18 mouse cellular contexts compared by ENCODE assay signal in genomic region chr3:34242126-34242525, GRCm38 (mm10).
DNase-seq lines count a peak whose midpoint lies in the region; ATAC-seq and TF ChIP-seq lines count a peak whose summit lies in the region.
"Had no signal": no experiment of that assay in that cellular context is flagged by ENCODE, and none has a peak within 500 bp of the region (broad histone marks: within the 10 kb centered on the region; RNA-seq: fewer than 3 reads in every experiment).

No protein-coding gene starts in this region.

- no peak overlapping the region for H3K4me2 ChIP-seq in midbrain, embryonic 11.5 days
- no peak overlapping the region for H3K4me2 ChIP-seq in midbrain, postnatal 0 days (ENCODE audit: low read depth, low read length, poor library complexity, severe bottlenecking)

- H3K27me3 ChIP-seq in midbrain, embryonic 11.5 days (ENCODE audit: control insufficient read depth, insufficient read depth, low read length): no peaks in the 10 kb centered on the region
- no peaks in the 10 kb centered on the region for H3K27me3 ChIP-seq in midbrain, postnatal 0 days (ENCODE audit: insufficient read depth, low read length)
- H3K27me3 ChIP-seq: CH12.LX had no signal

- no peak for TF ChIP-seq CTCF in midbrain, postnatal 0 days (IDR thresholded peaks at IDR 0.05)

- 95% methylated on average over 3 of the region's 3 CpGs for WGBS in midbrain, embryonic 11.5 days
- WGBS in midbrain, postnatal 0 days: 98% methylated on average over 3 of the region's 3 CpGs

- no peak overlapping the region for H3K9ac ChIP-seq in midbrain, embryonic 11.5 days (ENCODE audit: low read length)
- H3K9ac ChIP-seq in midbrain, postnatal 0 days (replicated peaks; ENCODE audit: low read length, poor library complexity, severe bottlenecking): no peak overlapping the region

- peak; percentile 58 for DNase-seq in heart, adult 11 months
- DNase-seq in heart, adult 8-10 months (ENCODE audit: low spot score): no peak
- DNase-seq in midbrain, embryonic 11.5 days (ENCODE audit: low spot score, missing footprints): peak; percentile 54
- no peak for DNase-seq in midbrain, postnatal 0 days (ENCODE audit: low spot score)
- DNase-seq: adrenal gland, adult 2 months; adrenal gland, adult 8-10 months; adrenal gland, postnatal 10 days; adrenal gland, postnatal 14 days; adrenal gland, postnatal 25 days; adrenal gland, postnatal 36 days; B cell, adult 2 months; cerebellum, adult 11 months; cerebellum, adult 11-12 months; cerebellum, adult 18-20 months had no signal

- H3K36me3 ChIP-seq in midbrain, embryonic 11.5 days (ENCODE audit: control insufficient read depth, insufficient read depth, low read length): no peaks in the 10 kb centered on the region
- H3K36me3 ChIP-seq in midbrain, postnatal 0 days (ENCODE audit: insufficient read depth, low read length): no peaks in the 10 kb centered on the region
- H3K36me3 ChIP-seq: G1E had no signal

- H3K27ac ChIP-seq in midbrain, embryonic 11.5 days (ENCODE audit: low read depth, low read length): no peak overlapping the region
- no peak overlapping the region for H3K27ac ChIP-seq in midbrain, postnatal 0 days (ENCODE audit: low read depth, low read length)

- ATAC-seq in midbrain, embryonic 11.5 days (ENCODE audit: low FRiP score): no peak
- no peak for ATAC-seq in midbrain, postnatal 0 days (ENCODE audit: low FRiP score)
- ATAC-seq: activated CD4-positive, CD25-positive, alpha-beta regulatory T cell, adult 4 months; CD4-positive, CD25-positive, alpha-beta regulatory T cell, adult 4 months had no signal

- no peak overlapping the region for H3K4me3 ChIP-seq in midbrain, embryonic 11.5 days (ENCODE audit: low read depth, low read length)
- H3K4me3 ChIP-seq in midbrain, postnatal 0 days (ENCODE audit: low read depth, low read length): no peak overlapping the region

- H3K4me1 ChIP-seq in midbrain, embryonic 11.5 days (ENCODE audit: control insufficient read depth, insufficient read depth, low read length): no peaks in the 10 kb centered on the region
- H3K4me1 ChIP-seq in midbrain, postnatal 0 days (ENCODE audit: insufficient read depth, low read length): no peaks in the 10 kb centered on the region

- H3K9me3 ChIP-seq in midbrain, embryonic 11.5 days (ENCODE audit: control insufficient read depth, low read length): no peaks in the 10 kb centered on the region
- H3K9me3 ChIP-seq in midbrain, postnatal 0 days (ENCODE audit: low read length): no peaks in the 10 kb centered on the region
- H3K9me3 ChIP-seq: G1E had no signal

Comparison
In these comparisons a context has a peak if more than half of its experiments do, and no peak if none do; other contexts are left out.
1. DNase-seq: peak in heart, adult 11 months (single experiment) and midbrain, embryonic 11.5 days (single experiment); none in heart, adult 8-10 months (single experiment) and midbrain, postnatal 0 days (single experiment).